Mouse (Mus musculus): Measurements from ENCODE around the gene Ypel2. TPM values are rescaled to one million over a fixed set of nuclear protein-coding genes. Genes with fewer than 3 reads are reported as not detected.

Ypel2 gene
- polyA plus RNA-seq, 1 experiment from 2014 or later = 3.1 TPM

DNA sequence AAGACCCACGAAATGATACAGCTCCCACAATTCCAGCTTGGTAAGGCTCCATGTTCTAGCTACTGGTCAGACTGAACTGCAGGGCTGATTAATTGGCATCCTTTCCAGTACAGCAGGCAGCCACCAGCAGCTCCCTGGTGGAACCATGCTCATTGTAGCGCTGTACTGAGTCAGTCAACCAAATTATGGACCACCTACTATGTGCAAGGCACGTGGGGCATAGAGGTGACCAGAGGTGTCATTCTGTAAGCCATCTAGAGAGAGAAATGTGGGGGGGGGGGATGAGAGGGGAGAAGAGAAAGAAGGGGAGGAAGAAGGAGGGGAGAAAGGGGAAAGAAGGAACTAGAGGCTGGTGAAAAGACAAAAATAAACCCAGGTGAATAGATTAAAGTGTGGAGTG lies 68.9 kb downstream of the Ypel2 start:
- H3K9me3 ChIP-seq (ENCODE audit: control insufficient read depth, low read length) = no peaks in the 10 kb centered on the region
- no peak for ATAC-seq (ENCODE audit: low read depth)
- H3K4me1 ChIP-seq (ENCODE audit: control insufficient read depth, insufficient read depth, low read length) = no peaks in the 10 kb centered on the region
- H3K27me3 ChIP-seq (ENCODE audit: control insufficient read depth, insufficient read depth, low read length) = no peaks in the 10 kb centered on the region
- no peak overlapping the region for H3K27ac ChIP-seq (ENCODE audit: low read depth, low read length)
- no peaks in the 10 kb centered on the region for H3K36me3 ChIP-seq (ENCODE audit: control insufficient read depth, insufficient read depth, low read length)
- WGBS = 71% methylated on average over 3 of the region's 3 CpGs
- H3K4me2 ChIP-seq (ENCODE audit: low read depth, low read length) = no peak overlapping the region
- H3K9ac ChIP-seq (replicated peaks; ENCODE audit: low read depth, low read length) = no peak overlapping the region
- no peak overlapping the region for H3K4me3 ChIP-seq (ENCODE audit: low read depth, low read length)

GRCm38 (mm10) chr11:86923654-86924053 lies 69.9 kb downstream of the Ypel2 start:
- no peak overlapping the region for H3K9ac ChIP-seq (replicated peaks; ENCODE audit: low read depth, low read length)
- H3K27ac ChIP-seq (ENCODE audit: low read depth, low read length) = no peak overlapping the region
- no peaks in the 10 kb centered on the region for H3K4me1 ChIP-seq (ENCODE audit: control insufficient read depth, insufficient read depth, low read length)
- no peaks in the 10 kb centered on the region for H3K9me3 ChIP-seq (ENCODE audit: control insufficient read depth, low read length)
- no peak for ATAC-seq (ENCODE audit: low read depth)
- H3K27me3 ChIP-seq (ENCODE audit: control insufficient read depth, insufficient read depth, low read length) = no peaks in the 10 kb centered on the region
- no peaks in the 10 kb centered on the region for H3K36me3 ChIP-seq (ENCODE audit: control insufficient read depth, insufficient read depth, low read length)
- H3K4me3 ChIP-seq (ENCODE audit: low read depth, low read length) = no peak overlapping the region
- no peak overlapping the region for H3K4me2 ChIP-seq (ENCODE audit: low read depth, low read length)
- WGBS = 38% methylated on average over 2 of the region's 2 CpGs

GRCm38 (mm10) chr11:86922029-86922428 lies 71.5 kb downstream of the Ypel2 start:
- Histone ChIP-seq H3K4me1 (ENCODE audit: control insufficient read depth, insufficient read depth, low read length) (no peaks in the 10 kb centered on the region), H3K4me2 (ENCODE audit: low read depth, low read length) (no peak overlapping the region), H3K27me3 (ENCODE audit: control insufficient read depth, insufficient read depth, low read length) (no peaks in the 10 kb centered on the region), H3K36me3 (ENCODE audit: control insufficient read depth, insufficient read depth, low read length) (no peaks in the 10 kb centered on the region), H3K27ac (ENCODE audit: low read depth, low read length) (no peak overlapping the region), H3K4me3 (ENCODE audit: low read depth, low read length) (no peak overlapping the region), H3K9me3 (ENCODE audit: control insufficient read depth, low read length) (no peaks in the 10 kb centered on the region), H3K9ac (replicated peaks; ENCODE audit: low read depth, low read length) (no peak overlapping the region)
- ATAC-seq (ENCODE audit: low read depth) = no peak
- 84% methylated on average over 2 of the region's 2 CpGs for WGBS

DNA sequence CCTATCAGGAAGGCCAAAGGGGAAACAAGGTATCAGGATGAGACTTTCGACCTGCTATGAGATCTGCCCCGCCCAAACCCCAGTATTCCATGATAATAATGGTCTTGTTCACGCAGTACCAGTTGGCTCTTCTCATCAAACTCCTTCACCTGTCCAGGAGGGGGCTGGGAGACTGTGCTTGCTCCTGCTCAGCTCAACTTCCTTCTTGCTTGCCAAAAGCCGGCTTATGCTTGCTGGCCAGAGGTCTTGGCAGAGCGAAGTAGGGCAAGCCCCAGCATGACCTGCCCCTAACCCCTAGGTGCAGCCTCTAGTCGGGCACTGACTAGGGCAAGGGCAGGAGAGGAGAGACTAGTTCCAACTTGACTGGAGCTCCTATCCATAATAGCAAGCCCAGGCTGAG lies 72.2 kb downstream of the Ypel2 start:
- 90% methylated on average over 6 of the region's 6 CpGs for WGBS
- Histone ChIP-seq H3K27me3 (ENCODE audit: control insufficient read depth, insufficient read depth, low read length) (no peaks in the 10 kb centered on the region), H3K9ac (replicated peaks; ENCODE audit: low read depth, low read length) (no peak overlapping the region), H3K36me3 (ENCODE audit: control insufficient read depth, insufficient read depth, low read length) (no peaks in the 10 kb centered on the region), H3K9me3 (ENCODE audit: control insufficient read depth, low read length) (no peaks in the 10 kb centered on the region), H3K4me2 (ENCODE audit: low read depth, low read length) (no peak overlapping the region), H3K4me3 (ENCODE audit: low read depth, low read length) (no peak overlapping the region), H3K27ac (ENCODE audit: low read depth, low read length) (no peak overlapping the region), H3K4me1 (ENCODE audit: control insufficient read depth, insufficient read depth, low read length) (no peaks in the 10 kb centered on the region)
- ATAC-seq (ENCODE audit: low read depth) = no peak

GRCm38 (mm10) chr11:86920111-86921080 lies 73.1 kb downstream of the Ypel2 start:
- Histone ChIP-seq H3K27ac (ENCODE audit: low read depth, low read length) (no peak overlapping the region), H3K27me3 (ENCODE audit: control insufficient read depth, insufficient read depth, low read length) (no peaks in the 10 kb centered on the region), H3K4me1 (ENCODE audit: control insufficient read depth, insufficient read depth, low read length) (no peaks in the 10 kb centered on the region), H3K9me3 (ENCODE audit: control insufficient read depth, low read length) (no peaks in the 10 kb centered on the region), H3K36me3 (ENCODE audit: control insufficient read depth, insufficient read depth, low read length) (no peaks in the 10 kb centered on the region), H3K4me2 (ENCODE audit: low read depth, low read length) (no peak overlapping the region), H3K9ac (replicated peaks; ENCODE audit: low read depth, low read length) (no peak overlapping the region), H3K4me3 (ENCODE audit: low read depth, low read length) (no peak overlapping the region)
- WGBS = 66% methylated on average over 20 of the region's 20 CpGs
- no peak for ATAC-seq (ENCODE audit: low read depth)

GRCm38 (mm10) chr11:86919468-86919867 lies 74.0 kb downstream of the Ypel2 start:
- H3K9me3 ChIP-seq (ENCODE audit: control insufficient read depth, low read length) = no peaks in the 10 kb centered on the region
- no peak overlapping the region for H3K9ac ChIP-seq (replicated peaks; ENCODE audit: low read depth, low read length)
- H3K4me1 ChIP-seq (ENCODE audit: control insufficient read depth, insufficient read depth, low read length) = no peaks in the 10 kb centered on the region
- no peaks in the 10 kb centered on the region for H3K27me3 ChIP-seq (ENCODE audit: control insufficient read depth, insufficient read depth, low read length)
- H3K27ac ChIP-seq (ENCODE audit: low read depth, low read length) = no peak overlapping the region
- 85% methylated on average over 7 of the region's 7 CpGs for WGBS
- no peak overlapping the region for H3K4me3 ChIP-seq (ENCODE audit: low read depth, low read length)
- no peak overlapping the region for H3K4me2 ChIP-seq (ENCODE audit: low read depth, low read length)
- H3K36me3 ChIP-seq (ENCODE audit: control insufficient read depth, insufficient read depth, low read length) = no peaks in the 10 kb centered on the region
- ATAC-seq (ENCODE audit: low read depth) = no peak

GRCm38 (mm10) chr11:86917536-86917935 lies 76.0 kb downstream of the Ypel2 start:
- no peak overlapping the region for H3K4me2 ChIP-seq (ENCODE audit: low read depth, low read length)
- no peak for ATAC-seq (ENCODE audit: low read depth)
- H3K4me1 ChIP-seq (ENCODE audit: control insufficient read depth, insufficient read depth, low read length) = no peaks in the 10 kb centered on the region
- H3K36me3 ChIP-seq (ENCODE audit: control insufficient read depth, insufficient read depth, low read length) = no peaks in the 10 kb centered on the region
- H3K27me3 ChIP-seq (ENCODE audit: control insufficient read depth, insufficient read depth, low read length) = no peaks in the 10 kb centered on the region
- H3K9me3 ChIP-seq (ENCODE audit: control insufficient read depth, low read length) = no peaks in the 10 kb centered on the region
- H3K4me3 ChIP-seq (ENCODE audit: low read depth, low read length) = no peak overlapping the region
- no peak overlapping the region for H3K9ac ChIP-seq (replicated peaks; ENCODE audit: low read depth, low read length)
- WGBS = 94% methylated on average over 2 of the region's 2 CpGs
- no peak overlapping the region for H3K27ac ChIP-seq (ENCODE audit: low read depth, low read length)

GRCm38 (mm10) chr11:86916596-86917249 lies 76.8 kb downstream of the Ypel2 start:
- WGBS = 89% methylated on average over 8 of the region's 8 CpGs
- Histone ChIP-seq H3K36me3 (ENCODE audit: control insufficient read depth, insufficient read depth, low read length) (no peaks in the 10 kb centered on the region), H3K27ac (ENCODE audit: low read depth, low read length) (no peak overlapping the region), H3K9me3 (ENCODE audit: control insufficient read depth, low read length) (no peaks in the 10 kb centered on the region), H3K4me3 (ENCODE audit: low read depth, low read length) (no peak overlapping the region), H3K27me3 (ENCODE audit: control insufficient read depth, insufficient read depth, low read length) (no peaks in the 10 kb centered on the region), H3K4me2 (ENCODE audit: low read depth, low read length) (no peak overlapping the region), H3K9ac (replicated peaks; ENCODE audit: low read depth, low read length) (no peak overlapping the region), H3K4me1 (ENCODE audit: control insufficient read depth, insufficient read depth, low read length) (no peaks in the 10 kb centered on the region)
- ATAC-seq (ENCODE audit: low read depth) = no peak

DNA sequence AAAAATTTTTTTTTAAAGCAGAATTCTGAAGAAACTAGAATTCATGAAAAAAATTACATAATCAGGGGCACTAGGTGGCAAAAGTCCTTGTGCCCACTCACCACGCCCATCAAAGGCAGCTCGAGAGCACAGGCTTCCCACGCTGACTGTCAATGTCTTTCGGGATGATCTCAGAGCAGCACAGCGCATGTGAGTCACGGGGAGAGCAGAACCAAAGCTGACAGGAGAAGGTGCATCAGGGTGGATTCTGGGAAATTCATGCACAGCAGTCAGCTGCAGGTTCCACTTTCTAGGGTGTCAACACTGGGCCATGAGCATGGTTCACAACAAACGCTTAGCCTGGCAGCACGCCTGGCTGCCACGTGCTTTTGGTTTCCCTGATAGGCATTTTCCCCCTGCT lies 79.2 kb downstream of the Ypel2 start:
- no peaks in the 10 kb centered on the region for H3K4me1 ChIP-seq (ENCODE audit: control insufficient read depth, insufficient read depth, low read length)
- no peak overlapping the region for H3K9ac ChIP-seq (replicated peaks; ENCODE audit: low read depth, low read length)
- no peak overlapping the region for H3K4me3 ChIP-seq (ENCODE audit: low read depth, low read length)
- H3K36me3 ChIP-seq (ENCODE audit: control insufficient read depth, insufficient read depth, low read length) = no peaks in the 10 kb centered on the region
- H3K27me3 ChIP-seq (ENCODE audit: control insufficient read depth, insufficient read depth, low read length) = no peaks in the 10 kb centered on the region
- no peak overlapping the region for H3K4me2 ChIP-seq (ENCODE audit: low read depth, low read length)
- no peak for ATAC-seq (ENCODE audit: low read depth)
- no peaks in the 10 kb centered on the region for H3K9me3 ChIP-seq (ENCODE audit: control insufficient read depth, low read length)
- WGBS = 88% methylated on average over 9 of the region's 9 CpGs
- H3K27ac ChIP-seq (ENCODE audit: low read depth, low read length) = no peak overlapping the region

Data from neural tube, embryonic 14.5 days (tissue).